Mouse (Mus musculus) lung, adult 2 months (tissue): ENCODE measurements around the gene Mrpl39.

ENCODE experiments used
- CTCF ChIP-seq: fragments of 200-500 bp; IDR thresholded peaks from 2 replicates; pipeline ENCODE4 v1.5.1; 2011; ENCODE audit warnings: mild to moderate bottlenecking, low read length, control low read depth; ENCODE audit not compliant: insufficient read depth
- POLR2A ChIP-seq: fragments of 200-500 bp; IDR thresholded peaks from 2 replicates; pipeline ENCODE4 v1.6.1; 2011; ENCODE audit warnings: low read depth, mild to moderate bottlenecking, control low read depth, low read length, borderline replicate concordance; ENCODE audit errors: extremely low read depth

DNA sequence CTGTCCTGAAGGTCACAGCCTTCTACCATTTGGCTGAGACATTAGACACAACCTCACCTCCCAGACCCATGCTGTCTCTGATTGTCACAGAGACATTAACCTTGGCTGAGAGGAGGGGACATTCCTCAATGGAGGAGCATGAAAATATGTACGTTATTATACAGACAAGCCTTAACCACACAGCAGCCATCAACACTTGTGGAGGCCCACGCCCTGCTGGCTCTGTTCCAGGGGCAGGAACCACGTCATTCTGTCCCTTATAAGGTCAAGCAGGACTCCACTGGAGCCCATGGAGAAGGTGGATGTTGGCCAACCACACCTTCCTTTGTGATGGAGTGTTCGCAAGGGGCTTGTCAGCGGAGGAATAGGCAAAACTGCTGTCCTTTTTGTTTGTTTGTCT, 44.2 kb upstream of the Mrpl39 start:
- TF ChIP-seq CTCF, result no peak
- no peak for TF ChIP-seq POLR2A
